Mouse (Mus musculus): ENCODE results near the gene Olfr1504. TPM values are rescaled to one million over a fixed set of nuclear protein-coding genes. Genes with fewer than 3 reads are reported as not detected.
"Not testable (repeated sequence)": the region's sequence is repeated elsewhere in the genome, so short reads cannot be mapped to it uniquely, and the experiment has no call there.

Gene Olfr1504
- total RNA-seq (2021) = not detected
- long read RNA-seq = 0 reads

GRCm38 (mm10) chr19:13897828-13898227, at the start of gene Olfr1504:
TSS of gene Olfr1504 (minus strand) at chr19:13897928.
- no peak for DNase-seq (ENCODE audit: low spot score in 2 of 2)

GRCm38 (mm10) chr19:13913230-13913629, 15.5 kb upstream of the Olfr1504 start, which contains the start of gene Olfr1505:
TSS of gene Olfr1505 (plus strand) at chr19:13913530.
- no peak for DNase-seq (ENCODE audit: low spot score in 2 of 2)

DNA sequence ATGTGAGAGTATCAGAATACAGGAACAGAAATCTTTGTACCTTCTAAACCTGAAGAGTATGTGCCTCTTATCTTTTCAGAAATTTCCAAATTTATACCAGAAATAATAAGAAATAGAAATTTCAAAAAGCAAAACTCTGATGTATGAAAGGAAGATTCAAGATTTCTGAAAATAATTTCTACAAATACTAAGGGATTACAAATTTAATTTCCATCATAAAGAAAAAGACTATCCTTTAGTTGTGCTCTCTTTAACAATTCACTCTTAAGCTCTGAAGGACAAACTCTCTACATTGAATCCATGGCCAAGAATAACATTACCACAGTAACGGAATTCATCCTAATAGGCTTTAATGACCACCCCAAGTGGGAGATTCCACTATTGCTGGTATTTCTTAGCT, 36.2 kb downstream of the Olfr1504 start, which contains the start of gene Olfr1502:
Gene Olfr1502 (plus strand): TSS at position 301 of the 400 bp plus-strand sequence.
- DNase-seq (ENCODE audit: low spot score in 2 of 2) = no peak

GRCm38 (mm10) chr19:13850592-13850991, 47.1 kb downstream of the Olfr1504 start, which contains the start of gene Olfr1501:
TSS of gene Olfr1501 (minus strand) at chr19:13850692.
- not testable (repeated sequence) for DNase-seq (ENCODE audit: low spot score in 2 of 2)

Other genes with a start within 250 kb of the Olfr1504 start
- not detected for gene Olfr1490, start 246.8 kb downstream of the Olfr1504 start, total RNA-seq (2021)
- gene Olfr1491, start 200.7 kb downstream of the Olfr1504 start, total RNA-seq (2021) = not detected
- gene Olfr1493-ps1, start 174.7 kb downstream of the Olfr1504 start, total RNA-seq (2021) = not detected
- not detected for gene Olfr1494, start 158.2 kb downstream of the Olfr1504 start, total RNA-seq (2021)
- not detected for gene Olfr1495, start 133.3 kb downstream of the Olfr1504 start, total RNA-seq (2021)
- not detected for gene Olfr1496, start 120.0 kb downstream of the Olfr1504 start, total RNA-seq (2021)
- gene Olfr1497, start 99.7 kb downstream of the Olfr1504 start, total RNA-seq (2021) = not detected
- gene Olfr1499, start 78.5 kb downstream of the Olfr1504 start, total RNA-seq (2021) = not detected
- not detected for gene Olfr1500, start 67.4 kb downstream of the Olfr1504 start, total RNA-seq (2021)
- gene Olfr1501, start 47.2 kb downstream of the Olfr1504 start, total RNA-seq (2021) = not detected
- not detected for gene Olfr1502, start 36.1 kb downstream of the Olfr1504 start, total RNA-seq (2021)
- not detected for gene Olfr1505, start 15.6 kb upstream of the Olfr1504 start, total RNA-seq (2021)

Data from layer of hippocampus, adult 18-20 months (tissue).